Mouse (Mus musculus): ENCODE measurements around the gene Ninj2.

DNA sequence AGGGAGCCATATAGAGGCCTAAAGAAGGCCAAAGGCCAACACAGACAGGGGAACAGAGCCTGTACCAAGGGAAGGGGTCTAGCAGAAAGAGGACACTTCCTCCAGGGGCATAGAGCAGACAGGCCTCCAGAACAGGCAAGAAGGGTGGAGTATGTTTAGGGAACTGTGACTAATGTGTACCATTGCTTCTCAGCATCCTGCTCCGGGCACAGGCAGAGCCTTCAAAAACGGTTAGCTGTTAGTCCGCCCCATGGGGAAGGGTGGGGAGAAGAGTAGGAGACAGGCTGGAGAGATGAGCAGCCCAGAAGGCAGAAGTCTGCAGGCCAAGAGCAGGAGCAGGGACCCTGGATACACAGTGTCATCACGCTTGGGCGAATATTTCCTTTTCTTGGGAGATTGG, 96.1 kb downstream of the Ninj2 start:
- TF ChIP-seq GATA1 (IDR thresholded peaks at IDR 0.05; ENCODE audit: borderline replicate concordance, low read length) (no peak), FLI1 (IDR thresholded peaks at IDR 0.05; ENCODE audit: low read length) (no peak)

All from megakaryocyte, embryonic 14.5 days (primary cell).